Mouse (Mus musculus): Measurements from ENCODE around the gene Tmem221.

DNA sequence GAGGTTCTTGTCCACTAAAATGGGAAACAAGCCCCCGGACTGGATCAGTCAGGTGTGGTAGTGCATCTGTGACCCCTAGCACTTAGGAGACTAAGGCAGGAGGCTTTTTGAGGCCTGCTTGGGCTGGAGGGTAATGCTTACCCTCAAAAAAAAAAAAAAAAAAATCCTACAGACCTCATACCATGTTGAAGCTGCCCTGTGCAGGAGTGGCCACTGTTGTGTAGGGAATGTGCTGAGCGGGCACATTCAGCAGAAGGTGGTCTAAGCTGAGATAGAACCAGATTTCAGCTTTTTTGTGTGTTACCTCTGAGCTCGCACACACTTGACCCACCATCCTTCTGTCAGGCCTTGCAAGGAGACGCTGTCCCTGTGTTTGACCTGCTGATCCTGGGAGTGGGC, 35.7 kb upstream of the Tmem221 start:
- TF ChIP-seq CTCF (IDR thresholded peaks at IDR 0.05; ENCODE audit: insufficient read depth, low read length), result no peak
- no peak for TF ChIP-seq POLR2A (IDR thresholded peaks at IDR 0.05; ENCODE audit: borderline replicate concordance, extremely low read depth, low read depth, low read length)

Data from lung, adult 2 months (tissue).